Mouse (Mus musculus) neural tube, postnatal 0 days (tissue): ENCODE data around the gene Card9. TPM values are rescaled to one million over a fixed set of nuclear protein-coding genes. Genes with fewer than 3 reads are reported as not detected.

Experiments
- polyA plus RNA-seq: library from polyadenylated mRNA; unstranded; fragments of >200 nt; fragmentation: Nextera tagmentation; extraction: Ambion mirVana; gene quantifications from 2 replicates; pipeline ENCODE4 v1.2.1, GENCODE M21; 2015

Card9 gene
- 1.5 and 2.4 TPM in 2 replicates for polyA plus RNA-seq

DNA sequence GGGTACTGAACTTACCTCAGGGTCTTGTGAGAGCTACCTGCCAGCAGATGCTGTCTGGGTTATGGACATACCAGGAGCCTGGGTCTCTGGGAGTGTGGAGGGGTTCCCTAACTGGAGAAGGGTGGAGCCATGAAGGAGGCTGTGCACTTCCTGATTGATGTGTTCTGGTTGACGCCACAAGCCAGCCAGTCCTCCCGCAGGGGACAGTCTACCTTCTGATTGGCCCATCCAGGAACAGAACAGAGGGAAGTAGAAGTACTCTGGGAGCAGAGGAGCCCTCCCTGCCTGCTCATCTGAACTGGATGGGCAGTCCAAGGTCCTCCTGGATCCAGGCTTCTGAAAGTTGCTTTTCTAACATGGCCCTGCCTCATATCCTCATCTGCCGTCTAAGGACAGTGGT, at the start of gene Card9:
TSS of gene Card9 (minus strand) at position 147 of the 400 bp plus-strand sequence.

DNA sequence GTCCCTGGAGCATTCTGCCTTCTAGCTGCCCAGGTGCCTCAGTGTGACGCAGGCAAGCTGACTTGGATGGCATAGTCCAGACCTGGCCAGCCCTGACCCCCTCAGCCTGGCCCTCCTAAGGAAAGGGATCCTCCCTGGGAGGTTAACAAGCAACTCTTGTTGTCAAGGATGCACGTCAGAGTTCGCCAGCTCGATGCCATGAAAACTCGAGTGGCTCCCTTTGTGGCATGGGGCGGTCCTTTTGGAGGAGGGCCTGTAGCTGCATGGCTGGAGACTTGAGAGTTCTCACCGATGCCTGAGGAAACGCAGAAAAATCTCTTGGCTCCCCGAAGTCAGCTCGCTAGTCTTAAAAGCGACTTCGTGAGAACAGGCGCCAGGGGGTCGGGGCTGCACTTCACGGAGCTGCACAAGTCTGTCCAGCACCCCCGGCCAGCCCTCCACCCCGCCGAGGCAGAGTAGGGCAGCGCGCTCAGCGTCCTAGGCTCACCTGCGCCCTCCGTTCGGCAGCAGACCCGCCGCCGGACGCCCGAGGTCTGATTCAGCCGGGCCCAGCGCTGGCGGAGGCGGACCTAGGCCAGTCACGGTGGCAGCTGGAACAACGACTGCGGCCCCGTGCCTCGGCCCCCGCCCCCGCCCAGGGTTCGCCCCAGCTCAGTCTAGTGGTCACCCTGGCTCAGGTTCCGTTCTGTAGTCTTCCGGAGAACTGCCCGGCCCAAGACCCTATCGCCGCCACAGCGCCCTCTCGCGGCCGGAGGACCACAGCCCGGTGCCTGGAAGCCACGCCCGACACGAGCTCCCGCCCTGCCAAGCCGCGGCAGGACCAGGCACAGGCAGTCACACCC, 48.0 kb upstream of the Card9 start, which contains the start of gene Inpp5e:
TSS of gene Inpp5e (minus strand) at position 689 of the 842 bp plus-strand sequence.

DNA sequence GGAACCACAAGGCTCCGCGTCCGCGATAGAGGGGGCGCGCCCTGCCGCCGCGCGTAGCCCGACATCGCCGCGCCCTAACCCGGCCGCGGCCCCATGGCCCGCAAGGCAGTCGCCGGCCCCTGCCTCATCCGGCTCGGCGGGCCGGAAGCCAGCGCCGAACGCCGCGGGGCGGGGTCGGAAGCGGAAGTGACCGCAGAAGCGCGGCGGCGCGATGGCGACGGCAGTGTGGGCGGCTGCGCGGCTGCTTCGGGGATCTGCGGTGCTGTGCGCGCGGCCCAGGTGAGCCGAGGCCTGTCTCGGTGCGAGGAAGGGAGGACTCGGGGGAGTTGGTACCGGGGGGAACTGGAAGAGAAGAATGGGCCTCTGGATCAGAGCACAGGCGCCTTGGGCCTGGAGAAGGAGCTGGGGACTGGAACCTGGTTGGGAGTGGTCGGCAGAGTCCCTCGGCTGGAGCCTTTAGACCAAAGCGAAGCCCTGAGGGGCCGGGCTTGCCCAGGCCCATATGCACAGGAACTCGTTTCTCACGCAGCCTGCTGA, 28.5 kb upstream of the Card9 start, which contains the start of the genes Entr1 and Pmpca:
TSS of gene Entr1 (minus strand) at position 163 of the 537 bp plus-strand sequence.
TSS of gene Pmpca (plus strand) at position 186 of the 537 bp plus-strand sequence.

DNA sequence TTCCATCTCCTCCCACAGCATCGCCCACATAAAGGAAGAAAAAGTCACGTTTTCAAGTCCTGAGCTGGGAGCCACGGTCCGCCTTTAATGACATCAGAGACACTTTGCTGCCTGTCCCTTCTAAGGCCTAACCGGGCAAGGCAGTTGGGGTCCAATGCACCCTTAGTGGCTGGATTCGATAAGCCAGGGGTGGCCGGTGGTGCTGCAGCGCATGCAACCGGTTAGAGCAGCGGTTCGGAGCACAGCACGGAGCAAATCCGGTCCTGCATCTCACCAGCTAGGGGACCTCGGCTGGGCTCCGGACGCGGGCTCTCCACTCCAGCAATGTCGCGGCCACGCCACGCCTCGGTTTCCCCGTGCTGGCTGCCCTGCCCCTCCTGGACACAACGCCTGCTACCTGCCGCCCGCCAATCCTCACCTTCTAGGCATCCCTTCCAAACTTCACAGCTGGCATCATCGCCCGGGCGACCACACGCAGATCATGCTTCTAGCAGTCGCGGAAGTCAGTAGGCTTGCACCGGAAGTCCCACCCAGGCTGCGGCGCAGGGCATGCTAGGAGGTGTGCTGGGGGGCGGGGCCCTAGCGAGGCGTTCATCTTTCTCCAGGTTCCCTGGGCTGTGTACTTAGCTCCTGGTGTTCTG, 19.5 kb upstream of the Card9 start, which contains the start of gene Snapc4:
TSS of gene Snapc4 (minus strand) at position 523 of the 641 bp plus-strand sequence.

DNA sequence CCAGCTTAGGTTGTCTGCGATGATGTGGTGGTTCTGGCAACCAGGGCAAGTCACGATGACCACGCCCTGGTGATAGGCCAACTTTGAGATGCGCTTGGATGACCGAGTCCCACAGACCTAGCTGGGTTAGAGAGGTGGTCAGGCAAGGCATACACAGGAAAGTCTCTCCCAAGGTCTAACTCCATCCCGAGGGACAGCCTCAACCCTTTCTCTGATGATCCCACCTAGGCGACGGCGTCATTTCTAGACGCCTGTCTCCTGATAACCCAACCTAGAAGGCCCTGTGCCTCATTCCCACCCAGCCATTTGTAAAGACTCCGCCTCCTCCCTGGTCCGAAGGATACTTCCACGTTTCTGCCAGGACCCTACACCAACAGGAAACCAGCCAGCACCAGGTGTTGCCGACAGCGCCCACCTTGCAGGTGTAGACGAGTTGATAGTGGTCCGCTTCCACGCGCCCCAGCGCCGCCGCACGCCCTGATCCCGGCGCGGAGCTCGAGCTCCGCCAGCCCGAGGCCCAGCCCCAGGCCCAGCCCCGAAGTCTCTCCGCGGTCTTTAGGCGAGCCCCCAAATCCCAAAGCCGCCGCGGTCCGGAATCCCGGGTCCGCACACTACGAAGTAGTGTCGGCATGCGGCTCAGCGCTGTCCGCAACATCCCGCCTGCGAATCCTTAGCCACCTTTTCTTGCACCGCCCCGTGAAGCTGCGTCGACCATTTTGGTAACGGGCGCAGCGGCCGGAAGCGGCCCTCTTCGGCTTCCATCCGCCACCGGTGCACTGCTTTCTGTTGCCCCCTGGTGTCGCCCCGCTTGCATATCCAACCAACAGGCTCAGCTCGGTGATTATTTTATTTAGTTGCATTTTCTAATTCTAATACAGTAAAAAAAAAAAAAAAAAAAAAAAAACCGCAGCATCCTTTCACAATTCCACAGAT, 9.1 kb downstream of the Card9 start, which contains the start of gene Dnlz:
TSS of gene Dnlz (minus strand) at position 753 of the 933 bp plus-strand sequence.

DNA sequence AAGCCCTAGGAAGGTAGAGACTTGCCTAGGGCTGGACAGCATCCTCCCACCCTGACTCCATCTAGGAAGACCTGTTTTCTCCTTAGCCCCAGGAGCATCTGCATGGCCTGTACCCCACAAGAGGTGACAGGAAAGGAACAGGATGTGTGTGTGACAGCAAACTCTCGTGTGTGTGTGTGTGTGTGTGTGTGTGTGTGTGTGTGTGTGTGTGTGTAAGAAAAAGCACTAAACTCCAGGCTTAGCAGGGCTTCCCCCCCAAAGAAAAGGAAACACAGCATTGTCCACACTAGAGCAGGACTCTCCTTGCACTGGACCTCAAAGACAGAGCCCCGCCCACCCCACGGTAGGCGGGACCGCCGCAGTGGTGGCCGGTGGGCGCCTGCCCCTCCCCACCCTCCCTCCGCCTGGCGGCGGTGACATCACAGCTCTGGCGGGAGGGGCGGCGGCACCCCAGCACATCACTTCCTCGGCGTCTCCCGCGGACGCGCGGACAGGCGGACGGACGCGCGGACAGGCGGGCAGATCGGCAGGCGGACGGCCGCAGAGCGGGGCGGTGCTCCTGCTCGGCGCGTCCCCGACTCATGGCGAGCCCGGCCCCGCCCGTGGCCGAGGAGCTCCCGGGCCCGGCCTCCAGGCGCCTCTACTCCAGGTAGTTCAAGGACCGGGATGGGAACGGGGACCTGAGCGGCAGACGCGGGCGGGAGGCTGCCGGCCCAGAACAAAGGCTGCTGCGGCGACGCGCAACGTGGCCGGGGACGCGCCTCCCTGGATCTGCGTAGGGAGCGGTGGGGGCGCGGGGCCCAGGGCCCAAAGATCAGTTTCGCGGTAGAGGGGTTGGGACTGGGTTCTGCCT, 45.4 kb downstream of the Card9 start, which contains the start of gene Gpsm1:
TSS of gene Gpsm1 (plus strand) at position 444 of the 853 bp plus-strand sequence.

Other genes starting within 250 kb of the Card9 start
- 36.0 and 38.7 TPM in 2 replicates for gene Nacc2, start 237.7 kb downstream of the Card9 start, polyA plus RNA-seq
- gene Lhx3, start 152.6 kb downstream of the Card9 start, polyA plus RNA-seq: 3.8 and 5.2 TPM in 2 replicates
- gene Qsox2, start 123.4 kb downstream of the Card9 start, polyA plus RNA-seq: 12.2 and 13.2 TPM in 2 replicates
- gene Ccdc187, start 66.4 kb downstream of the Card9 start, polyA plus RNA-seq: 0.10 and 0.18 TPM in 2 replicates
- 114 and 134 TPM in 2 replicates for gene Gpsm1, start 45.4 kb downstream of the Card9 start, polyA plus RNA-seq
- gene Dnlz, start 8.8 kb downstream of the Card9 start, polyA plus RNA-seq: 28.5 and 29.0 TPM in 2 replicates
- 22.5 and 33.1 TPM in 2 replicates for gene Snapc4, start 19.7 kb upstream of the Card9 start, polyA plus RNA-seq
- gene Entr1, start 28.4 kb upstream of the Card9 start, polyA plus RNA-seq: 131 and 145 TPM in 2 replicates
- gene Pmpca, start 28.4 kb upstream of the Card9 start, polyA plus RNA-seq: 82.0 and 91.0 TPM in 2 replicates
- gene Inpp5e, start 48.3 kb upstream of the Card9 start, polyA plus RNA-seq: 16.3 and 18.7 TPM in 2 replicates
- gene Sec16a, start 84.3 kb upstream of the Card9 start, polyA plus RNA-seq: 11.5 and 12.7 TPM in 2 replicates
- gene Notch1, start 155.7 kb upstream of the Card9 start, polyA plus RNA-seq: 9.1 and 10.9 TPM in 2 replicates
- 68.9 and 76.0 TPM in 2 replicates for gene Egfl7, start 219.1 kb upstream of the Card9 start, polyA plus RNA-seq
- not detected in 2 replicates for gene Gm20532, start 225.7 kb upstream of the Card9 start, polyA plus RNA-seq
- 8.2 and 8.4 TPM in 2 replicates for gene Agpat2, start 243.5 kb upstream of the Card9 start, polyA plus RNA-seq